Mouse (Mus musculus): ENCODE data around the gene Laptm5. TPM values are rescaled to one million over a fixed set of nuclear protein-coding genes. Genes with fewer than 3 reads are reported as not detected.

Laptm5 gene
- total and polyA plus RNA-seq, 3 experiments: 101 to 696 (median 234) TPM

GRCm38 (mm10) chr4:130918805-130919749 lies 6.2 kb downstream of the Laptm5 start (continued):
- TF ChIP-seq ETS1 (IDR thresholded peaks at IDR 0.05; ENCODE audit: low read depth, low read length) (peak; percentile 44), TCF12 (IDR thresholded peaks at IDR 0.05; ENCODE audit: low read depth, low read length) (no peak), TAL1 (IDR thresholded peaks at IDR 0.05; ENCODE audit: low read length) (no peak), ELF1 (IDR thresholded peaks at IDR 0.05; ENCODE audit: low read depth, low read length) (no peak; the same call in 1 of the 2 replicates)

DNA sequence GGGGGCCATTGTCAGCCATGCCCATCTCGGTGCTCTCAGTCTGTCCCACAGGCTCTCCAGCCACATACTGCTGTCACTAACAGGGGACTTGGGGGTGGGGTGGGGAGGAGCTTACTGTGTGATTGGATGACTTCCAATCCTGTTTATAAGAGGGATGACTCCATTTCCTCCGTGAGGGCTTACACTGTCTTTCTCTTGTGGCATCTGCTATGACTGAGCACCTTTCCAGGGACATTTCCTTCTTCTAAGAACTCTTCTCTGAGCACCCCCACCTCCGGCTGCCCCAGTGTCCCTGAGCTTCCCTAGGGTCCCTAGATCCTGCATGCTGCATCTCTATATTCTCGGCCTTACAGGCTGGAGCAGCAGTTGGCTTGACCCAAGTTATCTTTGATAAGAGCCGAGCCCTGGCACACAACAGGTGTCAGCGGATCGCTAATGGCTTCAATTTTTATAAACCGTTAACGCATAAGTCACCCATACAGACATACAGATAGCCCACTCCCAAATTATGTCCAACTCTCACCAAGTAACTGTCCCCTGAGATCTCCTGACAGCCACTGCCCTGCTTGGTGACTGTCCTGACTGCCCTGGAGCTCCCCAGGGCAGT lies 6.9 kb downstream of the Laptm5 start:
- H3K36me3 ChIP-seq (ENCODE audit: control insufficient read depth in 1 of 2, insufficient read depth in 2 of 2, low read length in 2 of 2): peaks cover 0 to 53% of the 10 kb centered on the region in 2 experiments; a peak in 2 of 4 replicates
- H3K27me3 ChIP-seq (ENCODE audit: control insufficient read depth in 1 of 2, insufficient read depth in 2 of 2, low read length in 2 of 2): no peaks in the 10 kb centered on the region
- DNase-seq (ENCODE audit: low read depth, low spot score): peak; percentile 87
- peak overlapping the region; percentile 80 for H3K27ac ChIP-seq (ENCODE audit: control insufficient read depth, low read depth, low read length)
- H3K9ac ChIP-seq (ENCODE audit: control insufficient read depth, low read depth, low read length, poor library complexity, severe bottlenecking): peak overlapping the region; percentile 51
- no peaks in the 10 kb centered on the region for H3K9me3 ChIP-seq (replicated peaks; ENCODE audit: insufficient read depth, low read length)
- H3K4me3 ChIP-seq (ENCODE audit: control insufficient read depth in 1 of 2, insufficient read depth in 1 of 2, low read depth in 2 of 2, low read length in 2 of 2): peak overlapping the region; percentile 28 to 48
- H3K4me1 ChIP-seq (ENCODE audit: control insufficient read depth in 1 of 2, insufficient read depth in 2 of 2, low read length in 2 of 2): peaks cover 13 to 52% of the 10 kb centered on the region in 2 experiments
- H3K79me2 ChIP-seq (ENCODE audit: control insufficient read depth, insufficient read depth, low read length, poor library complexity): peaks cover 46% of the 10 kb centered on the region
- peak; percentile 32; the same call in 1 of the 2 replicates for TF ChIP-seq TCF12 (IDR thresholded peaks at IDR 0.05; ENCODE audit: low read depth, low read length)
- 0 out of 2 replicates have a peak, but pooled peaks have one; percentile 45 for TF ChIP-seq SIN3A (IDR thresholded peaks at IDR 0.05; ENCODE audit: low read length)
- 0 out of 2 replicates have a peak, but pooled peaks have one; percentile 30 for TF ChIP-seq TBP (IDR thresholded peaks at IDR 0.05; ENCODE audit: low read depth, low read length)
- peak; percentile 52 for TF ChIP-seq MXI1 (IDR thresholded peaks at IDR 0.05; ENCODE audit: low read depth, low read length)
- TF ChIP-seq EP300 (IDR thresholded peaks at IDR 0.05; ENCODE audit: low read depth in 1 of 2, low read length in 2 of 2): peak; percentile 32 to 51; a peak in 3 of 4 replicates
- TF ChIP-seq ETS1 (IDR thresholded peaks at IDR 0.05; ENCODE audit: low read depth, low read length): peak; percentile 84
- TF ChIP-seq CHD2 (IDR thresholded peaks at IDR 0.05; ENCODE audit: low read length): no peak
- no peak for TF ChIP-seq USF1 (IDR thresholded peaks at IDR 0.05; ENCODE audit: low read depth, low read length)
- peak; percentile 62 for TF ChIP-seq MYB (IDR thresholded peaks at IDR 0.05; ENCODE audit: low read depth, low read length)
- TF ChIP-seq POLR2A (IDR thresholded peaks at IDR 0.05; ENCODE audit: control insufficient read depth in 1 of 2, insufficient read depth in 1 of 2, low read depth in 1 of 2, low read length in 2 of 2, poor library complexity in 1 of 2): peak in 1 of 2 experiments; percentile 38; a peak in 1 of 4 replicates
- TF ChIP-seq GATA1 (IDR thresholded peaks at IDR 0.05; ENCODE audit: low read depth, low read length): 0 out of 2 replicates have a peak, but pooled peaks have one; percentile 2
- no peak for TF ChIP-seq UBTF (IDR thresholded peaks at IDR 0.05; ENCODE audit: borderline replicate concordance, insufficient read depth, low read depth, low read length)

Data from MEL (cell line).